Mouse (Mus musculus) heart, postnatal 0 days (tissue): Measurements from ENCODE around the gene Arhgef6. TPM values are rescaled to one million over a fixed set of nuclear protein-coding genes. Genes with fewer than 3 reads are reported as not detected.

Experiments
- ATAC-seq: fragments of 200-750 bp; cut with Nextera tagmentation; 2 replicates; pipeline ENCODE4 v1.8.0; 2017; ENCODE audit warnings: low read depth, moderate number of reproducible peaks, moderate library complexity; ENCODE audit not compliant: insufficient read depth
- DNase-seq: peaks from one replicate; pipeline ENCODE4 v3.0.0-alpha.2; 2016; ENCODE audit warnings: low spot score
- H3K27ac ChIP-seq: fragments of 300-500 bp; sonication (generic); 2 replicates; pipeline ENCODE4 v1.5.1; 2014; ENCODE audit warnings: low read depth, mild to moderate bottlenecking
- H3K27me3 ChIP-seq: fragments of 300-500 bp; sonication (generic); 2 replicates; pipeline ENCODE4 v1.6.1; 2014; ENCODE audit warnings: low read length, mixed read lengths; ENCODE audit not compliant: control insufficient read depth, insufficient read depth
- H3K36me3 ChIP-seq: fragments of 300-500 bp; sonication (generic); replicated peaks from 2 replicates; pipeline ENCODE4 v1.6.1; 2014; ENCODE audit warnings: low read length, mixed read lengths; ENCODE audit not compliant: control insufficient read depth, insufficient read depth
- H3K4me1 ChIP-seq: fragments of 300-500 bp; sonication (generic); 2 replicates; pipeline ENCODE4 v1.6.1; 2014; ENCODE audit warnings: antibody characterized with exemption; ENCODE audit not compliant: control insufficient read depth, insufficient read depth
- H3K4me2 ChIP-seq: fragments of 300-500 bp; sonication (generic); 2 replicates; pipeline ENCODE4 v1.6.1; 2014; ENCODE audit warnings: low read depth, mild to moderate bottlenecking, low read length, moderate library complexity
- H3K4me3 ChIP-seq: fragments of 300-500 bp; sonication (generic); 2 replicates; pipeline ENCODE4 v1.5.1; 2014; ENCODE audit warnings: low read depth, low read length
- H3K9ac ChIP-seq: fragments of 300-500 bp; sonication (generic); replicated peaks from 2 replicates; pipeline ENCODE4 v1.6.1; 2014; ENCODE audit warnings: low read depth, low read length, mixed read lengths
- H3K9me3 ChIP-seq: fragments of 300-500 bp; sonication (generic); replicated peaks from 2 replicates; pipeline ENCODE4 v1.6.1; 2016; ENCODE audit warnings: low read length; ENCODE audit not compliant: control insufficient read depth
- CTCF ChIP-seq: IDR thresholded peaks from 2 replicates; pipeline ENCODE4 v1.5.1; 2016; ENCODE audit warnings: antibody characterized with exemption, control low read depth, low read depth
- EP300 ChIP-seq: IDR thresholded peaks from 2 replicates; pipeline ENCODE4 v1.6.1; 2016; ENCODE audit warnings: antibody characterized with exemption, low read depth
- WGBS: fragments of 180-500 bp; shearing (Covaris S2); extraction: QIAGEN DNeasy Blood & Tissue Kit; methylation state at CpG from one replicate; pipeline ENCODE4 v1.1.7; 2014; 5-methylcytosine and 5-hydroxymethylcytosine counted together
- polyA plus RNA-seq: library from polyadenylated mRNA; unstranded; fragments of >200 nt; fragmentation: Nextera tagmentation; extraction: Ambion mirVana; gene quantifications from 2 replicates; pipeline ENCODE4 v1.2.1, GENCODE M21; 2015
- total RNA-seq: library from RNA; depleted of rRNA; stranded (reverse); fragments of >200 nt; gene quantifications from 2 replicates; pipeline ENCODE4 v1.2.3, GENCODE M21; 2014; ENCODE audit warnings: low replicate concordance

The Arhgef6 gene
- total and polyA plus RNA-seq, 2 experiments from 2014 or later, result 33.6 to 69.1 TPM

DNA sequence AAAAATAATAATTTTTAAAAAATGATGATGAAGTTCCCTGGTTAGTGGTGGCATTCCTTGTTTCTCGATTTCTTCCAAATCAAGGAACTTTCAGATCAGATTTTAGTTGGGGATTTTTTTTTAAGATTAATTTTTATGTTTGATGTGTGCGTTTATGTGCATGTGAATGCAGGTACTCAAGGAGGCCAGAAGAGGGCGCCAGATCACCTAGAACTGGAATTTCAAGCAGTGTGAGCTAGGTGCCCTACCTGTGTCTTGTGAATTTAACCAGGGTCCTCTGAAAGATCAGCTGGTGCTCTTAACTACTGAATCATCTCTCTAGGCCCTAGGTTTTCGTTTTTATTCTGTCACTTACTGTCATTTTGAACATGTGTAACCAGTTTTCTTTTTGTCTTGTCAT lies 102.5 kb downstream of the Arhgef6 start:
- no peak overlapping the region for H3K4me3 ChIP-seq
- no peak overlapping the region for H3K9ac ChIP-seq
- 56% methylated on average over 4 of the region's 4 CpGs for WGBS
- no peak for ATAC-seq
- no peaks in the 10 kb centered on the region for H3K9me3 ChIP-seq
- peaks cover 6% of the 10 kb centered on the region for H3K36me3 ChIP-seq
- no peak overlapping the region for H3K4me2 ChIP-seq
- H3K27me3 ChIP-seq, result no peaks in the 10 kb centered on the region
- no peak for DNase-seq
- no peaks in the 10 kb centered on the region for H3K4me1 ChIP-seq
- no peak overlapping the region for H3K27ac ChIP-seq
- peak; percentile 30 for TF ChIP-seq CTCF
- TF ChIP-seq EP300, result no peak

DNA sequence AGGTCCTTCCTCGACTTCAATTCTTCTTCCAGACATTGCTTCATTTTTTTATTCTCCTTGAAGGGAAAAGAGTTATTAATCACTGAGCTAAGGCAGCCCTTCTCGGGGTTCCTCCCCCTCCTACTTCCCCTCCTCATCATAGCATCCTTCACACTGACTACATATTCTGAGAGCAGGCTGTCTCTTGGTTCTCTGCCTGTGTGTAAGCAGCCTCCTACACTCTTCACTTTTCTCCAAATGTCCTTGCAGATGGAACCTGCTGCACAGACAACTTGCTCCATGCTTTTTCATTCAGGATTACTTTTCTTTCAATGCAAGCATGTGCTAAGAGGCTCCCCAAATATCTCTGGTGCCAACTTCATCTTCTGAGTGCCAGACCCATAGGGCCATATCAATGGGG lies 104.9 kb downstream of the Arhgef6 start:
- no peaks in the 10 kb centered on the region for H3K4me1 ChIP-seq
- WGBS, result 43% methylated on average over 2 of the region's 2 CpGs

DNA sequence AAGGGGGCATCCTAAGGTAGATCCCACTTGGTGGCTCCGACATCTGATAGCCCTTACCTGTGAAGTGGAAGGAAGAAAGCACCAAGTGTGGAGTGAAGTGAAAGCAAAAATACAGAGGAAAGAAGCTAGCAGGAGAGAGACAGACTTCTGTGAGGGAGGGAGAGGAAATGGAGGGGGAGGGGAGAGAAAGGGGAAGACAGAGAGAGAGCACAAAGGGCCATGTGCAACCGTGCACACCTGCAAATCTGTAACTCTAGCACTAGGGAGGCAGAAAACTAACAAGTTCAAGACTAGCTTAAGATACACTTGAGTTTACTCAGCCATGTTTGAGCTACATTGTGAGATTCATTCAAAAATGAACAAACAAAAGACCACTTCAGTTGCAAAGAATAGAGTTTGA lies 110.4 kb downstream of the Arhgef6 start:
- no peak for ATAC-seq
- Histone ChIP-seq H3K4me2 (no peak overlapping the region), H3K4me3 (no peak overlapping the region), H3K36me3 (no peaks in the 10 kb centered on the region; the same call in 1 of the 2 replicates), H3K27ac (no peak overlapping the region), H3K9me3 (no peaks in the 10 kb centered on the region), H3K9ac (no peak overlapping the region), H3K27me3 (no peaks in the 10 kb centered on the region), H3K4me1 (no peaks in the 10 kb centered on the region)
- no peak for DNase-seq
- WGBS, result 57% methylated on average over 2 of the region's 2 CpGs
- no peak for TF ChIP-seq CTCF
- no peak for TF ChIP-seq EP300

More for the DNA sequence above, 104.9 kb downstream of the Arhgef6 start:
- H3K4me2 ChIP-seq, result no peak overlapping the region
- H3K36me3 ChIP-seq, result peaks cover 6% of the 10 kb centered on the region
- no peak for ATAC-seq
- no peaks in the 10 kb centered on the region for H3K27me3 ChIP-seq
- no peak overlapping the region for H3K4me3 ChIP-seq
- no peaks in the 10 kb centered on the region for H3K9me3 ChIP-seq
- no peak overlapping the region for H3K9ac ChIP-seq
- TF ChIP-seq EP300 (no peak), CTCF (no peak)
- no peak for DNase-seq
- no peak overlapping the region for H3K27ac ChIP-seq

DNA sequence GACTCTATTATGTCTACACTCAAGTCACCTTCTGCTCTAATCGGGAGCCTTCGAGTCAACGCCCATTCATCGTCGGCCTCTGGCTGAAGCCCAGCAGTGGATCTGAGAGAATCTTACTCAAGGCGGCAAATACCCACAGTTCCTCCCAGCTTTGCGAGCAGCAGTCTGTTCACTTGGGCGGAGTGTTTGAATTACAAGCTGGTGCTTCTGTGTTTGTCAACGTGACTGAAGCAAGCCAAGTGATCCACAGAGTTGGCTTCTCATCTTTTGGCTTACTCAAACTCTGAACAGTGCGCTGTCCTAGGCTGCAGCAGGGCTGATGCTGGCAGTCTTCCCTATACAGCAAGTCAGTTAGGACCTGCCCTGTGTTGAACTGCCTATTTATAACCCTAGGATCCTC lies 115.2 kb downstream of the Arhgef6 start:
- Histone ChIP-seq H3K27ac (no peak overlapping the region), H3K4me1 (no peaks in the 10 kb centered on the region), H3K36me3 (no peaks in the 10 kb centered on the region), H3K9me3 (no peaks in the 10 kb centered on the region), H3K27me3 (no peaks in the 10 kb centered on the region), H3K9ac (no peak overlapping the region), H3K4me3 (no peak overlapping the region), H3K4me2 (no peak overlapping the region)
- no peak for DNase-seq
- no peak for TF ChIP-seq EP300
- no peak for TF ChIP-seq CTCF
- 76% methylated on average over 10 of the region's 10 CpGs for WGBS
- no peak for ATAC-seq

DNA sequence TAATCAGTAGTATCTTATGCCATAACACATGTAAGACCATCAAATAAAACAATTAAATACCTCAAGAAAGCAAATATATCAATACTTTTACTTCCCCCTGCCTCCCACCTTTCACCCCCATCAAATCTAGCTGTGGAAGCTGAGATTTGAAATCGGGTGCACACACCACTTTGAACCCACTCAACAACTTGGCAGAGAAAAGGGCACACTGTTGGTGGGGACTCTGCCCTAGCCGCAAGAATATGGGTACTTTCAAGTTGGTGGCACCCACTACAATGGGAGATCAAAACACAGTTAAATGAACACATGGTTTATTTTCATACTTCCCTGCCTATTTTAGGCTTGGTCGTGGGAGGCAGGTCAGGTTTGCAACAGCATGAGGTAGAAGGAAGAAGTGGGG lies 116.6 kb downstream of the Arhgef6 start:
- Histone ChIP-seq H3K9me3 (no peaks in the 10 kb centered on the region), H3K4me3 (no peak overlapping the region), H3K4me2 (no peak overlapping the region), H3K27ac (no peak overlapping the region), H3K36me3 (no peaks in the 10 kb centered on the region), H3K4me1 (no peaks in the 10 kb centered on the region), H3K27me3 (no peaks in the 10 kb centered on the region), H3K9ac (no peak overlapping the region)
- TF ChIP-seq EP300 (no peak), CTCF (no peak)
- WGBS, result 58% methylated on average over 3 of the region's 3 CpGs
- DNase-seq (no peak), ATAC-seq (no peak)

DNA sequence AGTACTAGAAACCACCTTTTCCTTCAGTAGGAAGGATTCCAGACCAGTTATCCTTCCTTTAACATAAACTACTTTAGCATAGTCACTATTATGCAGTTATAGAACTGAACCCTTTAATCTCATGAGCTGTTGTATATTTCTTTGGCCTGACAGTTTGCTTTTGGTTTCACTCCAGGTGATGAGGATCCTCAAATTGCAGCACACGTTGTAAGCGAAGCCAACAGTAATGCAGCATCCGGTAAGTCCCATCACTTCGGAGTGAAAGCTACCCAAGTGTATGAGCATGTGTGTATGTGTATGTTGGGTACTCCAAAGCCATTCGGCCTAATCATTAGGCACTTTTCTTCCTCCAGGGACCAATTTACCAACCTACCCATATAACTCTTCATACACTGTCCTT lies 119.0 kb downstream of the Arhgef6 start:
- DNase-seq (no peak), ATAC-seq (no peak)
- Histone ChIP-seq H3K36me3 (no peaks in the 10 kb centered on the region), H3K4me1 (no peaks in the 10 kb centered on the region), H3K4me3 (no peak overlapping the region), H3K4me2 (no peak overlapping the region), H3K27ac (no peak overlapping the region), H3K9ac (no peak overlapping the region), H3K27me3 (no peaks in the 10 kb centered on the region), H3K9me3 (no peaks in the 10 kb centered on the region)
- 90% methylated on average over 5 of the region's 5 CpGs for WGBS
- TF ChIP-seq EP300 (no peak), CTCF (no peak)
